ENCODE assay signal across 14 mouse cellular contexts in genomic region chr10:70477741-70478145, GRCm38 (mm10). TPM values are rescaled to one million over a fixed set of nuclear protein-coding genes. Genes with fewer than 3 reads are reported as not detected.
DNase-seq lines count a peak whose midpoint lies in the region; ATAC-seq and TF ChIP-seq lines count a peak whose summit lies in the region.
"Had no signal": no experiment of that assay in that cellular context is flagged by ENCODE, and none has a peak within 500 bp of the region (broad histone marks: within the 10 kb centered on the region; RNA-seq: fewer than 3 reads in every experiment).

No protein-coding gene starts in this region.

- WGBS in heart, embryonic 10.5 days: 88% methylated on average over 10 of the region's 10 CpGs
- WGBS in cerebellum, adult 2 months: 25% methylated on average over 10 of the region's 10 CpGs
- 95% methylated on average over 10 of the region's 10 CpGs for WGBS in kidney, embryonic 15.5 days
- 93% methylated on average over 10 of the region's 10 CpGs for WGBS in midbrain, embryonic 15.5 days

- no peak for ATAC-seq in kidney, embryonic 15.5 days (replicated peaks; ENCODE audit: low FRiP score)
- ATAC-seq in midbrain, embryonic 15.5 days (replicated peaks): no peak

- H3K36me3 ChIP-seq in heart, embryonic 10.5 days: peaks cover 19% of the 10 kb centered on the region; the same call in 1 of the 2 replicates
- H3K36me3 ChIP-seq in kidney, embryonic 15.5 days: peaks cover 11% of the 10 kb centered on the region; the same call in 1 of the 2 replicates
- peaks cover 49% of the 10 kb centered on the region for H3K36me3 ChIP-seq in midbrain, embryonic 15.5 days (replicated peaks)
- H3K36me3 ChIP-seq: liver, embryonic 13.5 days had no signal

- H3K4me3 ChIP-seq in heart, embryonic 10.5 days: no peak overlapping the region
- no peak overlapping the region for H3K4me3 ChIP-seq in cerebellum, adult 2 months (replicated peaks; ENCODE audit: insufficient read depth, low read depth, low read length)
- no peak overlapping the region for H3K4me3 ChIP-seq in kidney, embryonic 15.5 days (replicated peaks)
- H3K4me3 ChIP-seq in midbrain, embryonic 15.5 days: no peak overlapping the region
- H3K4me3 ChIP-seq: hindbrain, embryonic 10.5 days; liver, embryonic 13.5 days; midbrain, embryonic 10.5 days had no signal

- H3K9me3 ChIP-seq in heart, embryonic 10.5 days: no peaks in the 10 kb centered on the region
- no peaks in the 10 kb centered on the region for H3K9me3 ChIP-seq in kidney, embryonic 15.5 days (replicated peaks)
- no peaks in the 10 kb centered on the region for H3K9me3 ChIP-seq in midbrain, embryonic 15.5 days
- H3K9me3 ChIP-seq: midbrain, embryonic 10.5 days had no signal

- DNase-seq in heart, adult 8-10 months (ENCODE audit: low spot score): peak; percentile 48
- DNase-seq in heart, embryonic 10.5 days (ENCODE audit: low spot score): no peak
- DNase-seq in adrenal gland, postnatal 10 days: peak; percentile 67
- DNase-seq in cerebellum, adult 2 months: peak; percentile 25 to 55
- peak; percentile 16 for DNase-seq in gastrocnemius, postnatal 14 days
- DNase-seq in thymus, postnatal 4 days: no peak
- DNase-seq: embryo, embryonic 11 days; kidney, adult 11 months; liver, embryonic 13.5 days; right cerebral cortex, postnatal 14 days had no signal

- no peak for TF ChIP-seq CTCF in cerebellum, adult 2 months (IDR thresholded peaks at IDR 0.05; ENCODE audit: borderline replicate concordance, insufficient read depth, low read depth, low read length)

- H3K9ac ChIP-seq in kidney, embryonic 15.5 days: no peak overlapping the region
- no peak overlapping the region for H3K9ac ChIP-seq in midbrain, embryonic 15.5 days
- H3K9ac ChIP-seq: liver, embryonic 13.5 days had no signal

- H3K4me1 ChIP-seq in heart, embryonic 10.5 days: no peaks in the 10 kb centered on the region
- peaks cover 3% of the 10 kb centered on the region; the same call in 1 of the 2 replicates for H3K4me1 ChIP-seq in cerebellum, adult 2 months (ENCODE audit: control insufficient read depth, insufficient read depth, low read length)
- H3K4me1 ChIP-seq in kidney, embryonic 15.5 days: no peaks in the 10 kb centered on the region
- no peaks in the 10 kb centered on the region for H3K4me1 ChIP-seq in midbrain, embryonic 15.5 days
- H3K4me1 ChIP-seq: hindbrain, embryonic 10.5 days; liver, embryonic 13.5 days; midbrain, embryonic 10.5 days had no signal

- no peak for TF ChIP-seq POLR2A in cerebellum, adult 2 months (IDR thresholded peaks at IDR 0.05; ENCODE audit: borderline replicate concordance, insufficient read depth, low read length)

- no peak overlapping the region for H3K27ac ChIP-seq in heart, embryonic 10.5 days
- H3K27ac ChIP-seq in cerebellum, adult 2 months (ENCODE audit: insufficient read depth, low read length): no peak overlapping the region
- H3K27ac ChIP-seq in kidney, embryonic 15.5 days: no peak overlapping the region
- no peak overlapping the region for H3K27ac ChIP-seq in midbrain, embryonic 15.5 days
- H3K27ac ChIP-seq: hindbrain, embryonic 10.5 days; liver, embryonic 13.5 days; midbrain, embryonic 10.5 days had no signal

- no peaks in the 10 kb centered on the region for H3K27me3 ChIP-seq in heart, embryonic 10.5 days (ENCODE audit: insufficient read depth, poor library complexity, severe bottlenecking)
- no peaks in the 10 kb centered on the region for H3K27me3 ChIP-seq in cerebellum, adult 2 months (ENCODE audit: control insufficient read depth, insufficient read depth, low read length)
- H3K27me3 ChIP-seq in kidney, embryonic 15.5 days: no peaks in the 10 kb centered on the region
- no peaks in the 10 kb centered on the region for H3K27me3 ChIP-seq in midbrain, embryonic 15.5 days (replicated peaks)
- H3K27me3 ChIP-seq: liver, embryonic 13.5 days had no signal

- no peak overlapping the region for H3K4me2 ChIP-seq in kidney, embryonic 15.5 days
- H3K4me2 ChIP-seq in midbrain, embryonic 15.5 days: no peak overlapping the region
- H3K4me2 ChIP-seq: liver, embryonic 13.5 days had no signal

- intact Hi-C loops in gastrocnemius, postnatal 14 days (cut with DNase I; ENCODE audit: low total_unique reads): no loop called here

RNA-seq across cellular contexts. Expression of gene Fam13c, which starts 37.5 kb away (rescaled TPM):
- 1 to 10 TPM; 4.3 to 6.5 (median 5.4) TPM for total RNA-seq in heart, adult 8-10 months (2022)
- 5.6 and 6.8 TPM in 2 replicates for polyA plus RNA-seq in heart, embryonic 10.5 days (2016; fragmentation: Nextera tagmentation; extraction: Ambion mirVana)
- total RNA-seq in adrenal gland, postnatal 10 days (2021): 10 to 100 TPM; 13.2 to 16.2 TPM
- polyA plus RNA-seq in cerebellum, adult 2 months (2012; rRNA removed): 20.8 and 22.3 TPM in 2 replicates
- total RNA-seq in gastrocnemius, postnatal 14 days (2021): 1 to 10 TPM; 5.3 to 6.0 TPM
- 6.2 and 6.9 TPM in 2 replicates for polyA plus RNA-seq in kidney, embryonic 15.5 days (2015; fragmentation: Nextera tagmentation; extraction: Ambion mirVana)
- polyA plus RNA-seq in midbrain, embryonic 15.5 days (2015; fragmentation: Nextera tagmentation; extraction: Ambion mirVana): 31.1 and 36.0 TPM in 2 replicates

Comparison
In these comparisons a context has a peak if more than half of its experiments do, and no peak if none do; other contexts are left out.
1. DNase-seq: peak in heart, adult 8-10 months (single experiment), adrenal gland, postnatal 10 days (single experiment), cerebellum, adult 2 months (2 of 2) and gastrocnemius, postnatal 14 days (single experiment); none in heart, embryonic 10.5 days (single experiment) and thymus, postnatal 4 days (single experiment).